ENCODE assay signal across 9 mouse cellular contexts in genomic region chr11:98031443-98031770, GRCm38 (mm10). TPM values are rescaled to one million over a fixed set of nuclear protein-coding genes. Genes with fewer than 3 reads are reported as not detected.
DNase-seq lines count a peak whose midpoint lies in the region; ATAC-seq and TF ChIP-seq lines count a peak whose summit lies in the region.
"Had no signal": no experiment of that assay in that cellular context is flagged by ENCODE, and none has a peak within 500 bp of the region (broad histone marks: within the 10 kb centered on the region; RNA-seq: fewer than 3 reads in every experiment).

No protein-coding gene starts in this region.

- no peak overlapping the region for H3K4me2 ChIP-seq in midbrain, embryonic 16.5 days (ENCODE audit: low read length)

- intact Hi-C loops in heart, adult 2 months (cut with DNase I): loop anchor here (1.0 kb wide), 1 partner anchor 44 kb away; no protein-coding TSS in a partner anchor
- intact Hi-C loops in heart, postnatal 10 days (cut with DNase I): loop anchor here (1.0 to 2.0 kb wide), 2 partner anchors 44 to 169 kb away; no protein-coding TSS in a partner anchor

- H3K27me3 ChIP-seq in heart, adult 2 months (ENCODE audit: control insufficient read depth, insufficient read depth, low read length): no peaks in the 10 kb centered on the region
- H3K27me3 ChIP-seq in midbrain, embryonic 16.5 days (ENCODE audit: control insufficient read depth, insufficient read depth, low read depth, low read length): no peaks in the 10 kb centered on the region

- WGBS in heart, adult 2 months: 5% methylated on average over 5 of the region's 5 CpGs
- whole genome bisulfite sequencing in midbrain, embryonic 16.5 days: 2% methylated on average over 5 of the region's 5 CpGs

- no peaks in the 10 kb centered on the region for H3K9me3 ChIP-seq in midbrain, embryonic 16.5 days (replicated peaks; ENCODE audit: control insufficient read depth, low read length, poor library complexity, severe bottlenecking)

- 0 out of 2 replicates have a peak, but pooled peaks have one; percentile 30 for ATAC-seq in midbrain, embryonic 16.5 days

- H3K4me1 ChIP-seq in heart, adult 2 months (ENCODE audit: control insufficient read depth, insufficient read depth, low read length): peaks cover 1% of the 10 kb centered on the region; the same call in 1 of the 2 replicates
- peaks cover 27% of the 10 kb centered on the region for H3K4me1 ChIP-seq in midbrain, embryonic 16.5 days (ENCODE audit: control insufficient read depth, insufficient read depth, low read length)

- H3K79me2 ChIP-seq in heart, adult 2 months (replicated peaks; ENCODE audit: control insufficient read depth, insufficient read depth, low read length): peaks cover 3% of the 10 kb centered on the region

- no peak overlapping the region for H3K27ac ChIP-seq in heart, adult 2 months
- H3K27ac ChIP-seq in midbrain, embryonic 16.5 days (ENCODE audit: low read length): no peak overlapping the region
- H3K27ac ChIP-seq: macrophage had no signal

- no peak overlapping the region for H3K9ac ChIP-seq in heart, adult 2 months (ENCODE audit: low read depth, low read length)
- H3K9ac ChIP-seq in midbrain, embryonic 16.5 days (ENCODE audit: low read depth, low read length): no peak overlapping the region

- TF ChIP-seq CTCF in heart, adult 2 months (IDR thresholded peaks at IDR 0.05): peak; percentile 94

- TF ChIP-seq POLR2A in heart, adult 2 months (IDR thresholded peaks at IDR 0.05; ENCODE audit: insufficient read depth, low read depth, low read length): peak; percentile 43; the same call in 1 of the 2 replicates

- TF ChIP-seq EP300 in heart, adult 2 months (IDR thresholded peaks at IDR 0.05; ENCODE audit: insufficient read depth, low read depth, low read length): peak; percentile 75; the same call in 1 of the 2 replicates

- peaks cover 4% of the 10 kb centered on the region; the same call in 1 of the 2 replicates for H3K36me3 ChIP-seq in heart, adult 2 months (ENCODE audit: control insufficient read depth, insufficient read depth, low read length)
- peaks cover 23% of the 10 kb centered on the region for H3K36me3 ChIP-seq in midbrain, embryonic 16.5 days (ENCODE audit: control insufficient read depth, insufficient read depth, low read length)

- no peak overlapping the region for H3K4me3 ChIP-seq in heart, adult 2 months
- no peak overlapping the region for H3K4me3 ChIP-seq in midbrain, embryonic 16.5 days (ENCODE audit: low read depth, low read length)

- DNase-seq in heart, adult 2 months: peak; percentile 63 to 85
- DNase-seq in heart, adult 11 months: no peak
- DNase-seq in Muller cell, postnatal 12 days (ENCODE audit: inconsistent ontology term): peak; percentile 60
- peak; percentile 90 to 94 for DNase-seq in cerebellum, postnatal 14 days
- DNase-seq in heart, postnatal 10 days: peak; percentile 84 to 92
- DNase-seq in layer of hippocampus, postnatal 36 days: peak; percentile 70 to 72
- DNase-seq in testis, postnatal 10 days (ENCODE audit: low spot score): peak; percentile 90

RNA-seq across cellular contexts. Expression of gene Rpl19, which starts 4.9 kb away (rescaled TPM):
- 100 to 1,000 TPM; 505 to 604 TPM for total RNA-seq in heart, adult 2 months (2021)
- polyA plus RNA-seq in heart, adult 2 months (2012; rRNA removed): 348 and 422 TPM in 2 replicates
- 100 to 1,000 TPM; 713 to 718 TPM for total RNA-seq in heart, postnatal 10 days (2021)
- total RNA-seq in layer of hippocampus, postnatal 36 days (2021): 100 to 1,000 TPM; 586 to 604 TPM
- 583 and 598 TPM in 2 replicates for polyA plus RNA-seq in midbrain, embryonic 16.5 days (2015; fragmentation: Nextera tagmentation; extraction: Ambion mirVana)

RNA-seq across cellular contexts. Expression of gene Cacnb1, which starts 8.6 kb away (rescaled TPM):
- 1 to 10 TPM; 5.9 to 6.1 TPM for total RNA-seq in heart, adult 2 months (2021)
- 10.0 and 10.5 TPM in 2 replicates for polyA plus RNA-seq in heart, adult 2 months (2012; rRNA removed)
- 1 to 10 TPM; 7.4 to 8.0 TPM for total RNA-seq in heart, postnatal 10 days (2021)
- 100 to 1,000 TPM; 135 TPM for total RNA-seq in layer of hippocampus, postnatal 36 days (2021)
- polyA plus RNA-seq in midbrain, embryonic 16.5 days (2015; fragmentation: Nextera tagmentation; extraction: Ambion mirVana): 73.2 and 77.6 TPM in 2 replicates

RNA-seq across cellular contexts. Expression of gene Stac2, which starts 21.9 kb away (rescaled TPM):
- total RNA-seq in heart, adult 2 months (2021): under 1 TPM; 0.10 to 0.20 TPM
- 0.09 and 0.35 TPM in 2 replicates for polyA plus RNA-seq in heart, adult 2 months (2012; rRNA removed)
- under 1 TPM; 0.31 to 0.42 TPM for total RNA-seq in heart, postnatal 10 days (2021)
- 10 to 100 TPM; 46.5 to 56.2 TPM for total RNA-seq in layer of hippocampus, postnatal 36 days (2021)
- 2.6 and 4.0 TPM in 2 replicates for polyA plus RNA-seq in midbrain, embryonic 16.5 days (2015; fragmentation: Nextera tagmentation; extraction: Ambion mirVana)

RNA-seq across cellular contexts. Expression of gene Arl5c, which starts 35.4 kb away (rescaled TPM):
- under 1 TPM; 0.66 to 0.70 TPM for total RNA-seq in heart, adult 2 months (2021)
- 2.4 and 2.8 TPM in 2 replicates for polyA plus RNA-seq in heart, adult 2 months (2012; rRNA removed)
- 1 to 10 TPM; 1.6 to 1.7 TPM for total RNA-seq in heart, postnatal 10 days (2021)
- 1 to 10 TPM; 1.0 to 1.1 TPM for total RNA-seq in layer of hippocampus, postnatal 36 days (2021)
- 6.3 and 8.4 TPM in 2 replicates for polyA plus RNA-seq in midbrain, embryonic 16.5 days (2015; fragmentation: Nextera tagmentation; extraction: Ambion mirVana)

RNA-seq across cellular contexts. Expression of gene Plxdc1, which starts 45.2 kb away (rescaled TPM):
- total RNA-seq in heart, adult 2 months (2021): 1 to 10 TPM; 4.5 to 5.5 TPM
- polyA plus RNA-seq in heart, adult 2 months (2012; rRNA removed): 6.6 and 8.5 TPM in 2 replicates
- 1 to 10 TPM; 4.8 to 6.9 TPM for total RNA-seq in heart, postnatal 10 days (2021)
- 10 to 100 TPM in 1 of 2 experiments, 1 to 10 TPM in 1; 8.2 to 10.0 TPM for total RNA-seq in layer of hippocampus, postnatal 36 days (2021)
- polyA plus RNA-seq in midbrain, embryonic 16.5 days (2015; fragmentation: Nextera tagmentation; extraction: Ambion mirVana): 2.7 and 3.1 TPM in 2 replicates

Comparison
In these comparisons a context has a peak if more than half of its experiments do, and no peak if none do; other contexts are left out.
1. RNA of gene Cacnb1, which starts 8.6 kb away (total RNA-seq): 135 TPM in layer of hippocampus, postnatal 36 days; 7.4 to 8.0 TPM in heart, postnatal 10 days and 5.9 to 6.1 TPM in heart, adult 2 months; every median in the first group is over 10 times any median in the second.
2. RNA of gene Stac2, which starts 21.9 kb away (total RNA-seq): 46.5 to 56.2 TPM in layer of hippocampus, postnatal 36 days; 0.31 to 0.42 TPM in heart, postnatal 10 days and 0.10 to 0.20 TPM in heart, adult 2 months; every median in the first group is over 10 times any median in the second.